Mouse (Mus musculus): ENCODE results near the gene Gm45213.

Gm45213 gene

DNA sequence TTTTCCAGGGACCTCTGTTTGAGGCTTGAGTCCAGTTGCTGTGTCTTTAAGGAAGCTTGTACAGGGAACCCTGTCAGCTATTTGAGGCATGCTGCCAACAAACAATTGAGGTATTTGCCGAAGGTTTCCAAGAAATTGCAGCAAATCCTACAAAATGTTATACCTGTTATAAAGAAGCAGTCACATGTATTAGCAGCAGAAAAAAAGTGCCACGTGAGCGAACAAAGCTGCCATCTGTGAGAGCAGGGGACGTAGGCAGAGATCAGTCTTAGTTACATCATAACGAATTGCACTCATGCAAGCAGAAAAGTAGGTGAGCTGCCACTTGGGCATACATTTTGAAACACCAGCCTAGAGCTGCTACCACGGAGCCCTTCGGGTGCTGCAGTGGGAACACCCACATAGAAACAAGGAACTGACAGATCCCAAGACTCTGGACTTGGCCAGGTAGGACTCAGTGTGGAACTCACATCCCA is 63.2 kb downstream of the Gm45213 start:
- DNase-seq (ENCODE audit: low spot score in 2 of 2): no peak

DNA sequence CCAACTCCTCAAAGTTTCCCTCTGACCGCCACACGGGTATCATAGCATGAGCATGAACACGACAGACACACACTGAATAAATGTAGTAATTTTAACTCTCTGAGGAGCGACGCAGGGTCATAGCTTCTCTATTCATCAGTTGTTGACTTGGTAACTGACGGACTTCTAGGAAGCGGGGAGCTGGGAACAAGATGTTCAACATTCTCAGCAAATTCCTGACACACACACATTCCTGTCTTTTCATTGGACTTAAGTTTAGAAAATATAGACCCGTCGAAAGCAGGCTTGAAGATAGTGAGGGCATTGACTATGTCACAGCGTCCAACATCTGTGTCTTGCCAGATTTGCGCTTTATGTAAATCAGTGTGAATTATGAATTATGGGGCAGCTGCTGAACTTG is 63.8 kb downstream of the Gm45213 start:
- no peak for DNase-seq (ENCODE audit: low spot score in 2 of 2)

DNA sequence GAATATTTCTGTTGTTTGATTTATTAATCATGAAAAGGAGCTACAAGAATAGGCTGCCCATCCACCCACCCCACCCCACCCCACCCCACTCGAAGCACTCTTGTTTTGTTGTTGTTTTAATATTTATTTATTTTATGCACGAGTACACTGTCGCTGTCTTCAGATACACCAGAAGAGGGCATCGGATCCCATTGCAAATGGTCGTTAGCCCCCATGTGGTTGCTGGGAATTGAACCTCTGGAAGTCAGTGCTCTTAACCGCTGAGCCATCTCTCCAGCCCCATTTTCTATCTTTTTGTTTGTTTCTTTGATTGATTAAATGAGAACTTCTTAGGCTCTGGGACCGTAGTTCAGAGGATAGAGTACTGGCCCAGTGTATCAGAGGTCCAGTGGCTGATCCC is 64.5 kb downstream of the Gm45213 start:
- DNase-seq (ENCODE audit: low spot score in 2 of 2): peak in 1 of 2 experiments; percentile 38

DNA sequence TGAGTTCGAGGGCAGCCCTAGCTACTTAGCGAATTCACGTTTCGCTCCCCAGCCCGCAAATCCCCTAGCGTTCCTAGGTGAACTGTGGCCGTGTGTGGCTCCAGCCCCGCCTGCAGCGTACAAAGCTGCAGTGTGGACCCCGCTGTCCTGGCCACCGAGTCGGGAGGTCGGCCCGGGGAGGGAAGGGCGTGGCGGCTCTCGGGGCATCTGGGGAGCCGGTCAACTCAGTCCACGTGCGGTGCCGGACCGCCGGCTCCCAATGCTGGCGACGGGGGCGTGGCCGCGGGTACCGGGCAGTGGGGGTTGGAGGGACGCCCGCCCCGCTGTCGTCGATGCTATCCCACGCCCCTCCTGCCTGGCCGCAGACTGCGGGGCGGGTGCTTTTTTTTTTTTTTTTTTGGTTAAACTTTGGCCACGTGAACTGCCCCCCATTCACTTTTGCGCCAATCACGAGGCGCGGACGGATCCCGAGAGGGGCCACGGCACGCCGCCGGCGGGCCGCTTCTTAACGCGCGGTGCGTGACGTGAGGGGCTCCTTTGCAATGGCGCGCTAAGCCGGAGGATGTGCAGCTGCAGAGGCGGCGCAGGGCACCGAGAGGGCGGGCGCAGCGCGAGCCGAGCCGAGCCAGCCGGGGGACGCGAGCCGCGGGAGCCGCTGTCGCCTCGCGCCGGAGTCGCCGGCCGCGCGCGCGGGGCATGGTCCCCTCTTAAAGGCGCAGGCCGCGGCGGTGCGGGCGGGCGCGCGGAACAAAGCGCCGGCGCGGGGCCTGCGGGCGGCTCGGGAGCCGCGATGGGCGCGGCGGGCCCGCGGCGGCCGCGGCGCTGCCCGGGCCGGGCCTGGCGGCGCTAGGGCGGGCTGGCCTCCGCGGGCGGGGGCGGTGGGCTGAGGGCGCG is 65.8 kb downstream of the Gm45213 start, which contains the start of gene Chsy1:
Gene Chsy1, plus strand, starts transcription at position 555 of the 894 bp plus-strand sequence.
- peak; percentile 86 to 93 for DNase-seq (ENCODE audit: low spot score in 2 of 2)

DNA sequence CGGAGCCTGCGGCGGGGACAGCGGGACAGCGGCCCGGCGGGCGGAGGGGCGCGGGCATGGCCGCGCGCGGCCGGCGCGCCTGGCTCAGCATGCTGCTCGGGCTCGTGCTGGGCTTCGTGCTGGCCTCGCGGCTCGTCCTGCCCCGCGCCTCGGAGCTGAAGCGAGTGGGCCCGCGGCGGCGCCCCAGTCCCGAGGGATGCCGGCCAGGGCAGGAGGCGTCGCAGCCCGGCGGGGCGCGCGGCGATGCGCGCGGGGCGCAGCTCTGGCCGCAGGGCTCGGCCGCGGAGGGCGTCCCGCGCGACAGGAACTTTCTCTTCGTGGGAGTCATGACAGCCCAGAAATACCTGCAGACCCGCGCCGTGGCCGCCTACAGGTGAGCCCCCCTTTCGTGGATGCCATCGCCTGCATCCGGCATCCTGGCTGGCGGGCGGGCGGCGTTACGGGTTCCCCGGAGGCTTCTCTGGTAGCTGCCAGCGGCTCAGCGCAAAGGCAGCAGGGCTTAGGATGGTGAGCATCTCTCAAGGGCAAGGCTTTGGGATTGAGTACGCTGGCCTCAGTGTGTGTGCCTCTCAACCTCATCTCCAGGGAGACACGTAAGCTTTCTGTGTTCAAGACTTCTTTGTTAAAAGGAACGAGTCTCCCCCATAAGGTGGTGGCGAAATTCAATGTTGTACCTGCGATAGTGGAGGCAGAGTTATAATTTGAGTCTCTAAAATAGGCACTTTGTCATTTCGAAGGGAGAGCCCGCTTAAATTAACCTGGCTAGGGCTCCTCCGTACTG is 66.6 kb downstream of the Gm45213 start:
- peak; percentile 57 to 83 for DNase-seq (ENCODE audit: low spot score in 2 of 2)

DNA sequence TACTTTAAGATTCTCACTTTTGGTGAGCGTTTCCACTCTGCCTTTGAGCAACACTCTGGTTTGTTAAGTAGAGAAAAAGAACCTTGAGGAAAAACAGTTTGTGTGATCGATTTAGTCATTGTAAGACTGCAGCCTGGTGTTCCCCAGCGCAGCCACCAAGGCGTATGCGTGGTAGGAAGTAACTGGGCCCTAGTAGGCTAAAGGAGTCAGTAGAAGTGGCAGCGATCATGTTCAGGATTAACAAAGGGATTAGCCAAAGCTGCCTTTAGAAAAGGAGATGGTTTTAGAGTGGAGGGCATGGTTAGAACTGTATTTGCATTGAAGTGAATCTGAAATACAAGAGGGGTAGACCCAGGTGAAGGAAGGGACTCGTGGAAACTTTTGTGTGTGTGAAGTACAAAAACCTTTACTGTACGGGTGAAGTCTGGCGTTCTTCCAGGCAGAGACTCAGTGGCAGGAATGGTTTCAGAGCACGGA is 67.3 kb downstream of the Gm45213 start:
- peak in 1 of 2 experiments; percentile 36 for DNase-seq (ENCODE audit: low spot score in 2 of 2)

DNA sequence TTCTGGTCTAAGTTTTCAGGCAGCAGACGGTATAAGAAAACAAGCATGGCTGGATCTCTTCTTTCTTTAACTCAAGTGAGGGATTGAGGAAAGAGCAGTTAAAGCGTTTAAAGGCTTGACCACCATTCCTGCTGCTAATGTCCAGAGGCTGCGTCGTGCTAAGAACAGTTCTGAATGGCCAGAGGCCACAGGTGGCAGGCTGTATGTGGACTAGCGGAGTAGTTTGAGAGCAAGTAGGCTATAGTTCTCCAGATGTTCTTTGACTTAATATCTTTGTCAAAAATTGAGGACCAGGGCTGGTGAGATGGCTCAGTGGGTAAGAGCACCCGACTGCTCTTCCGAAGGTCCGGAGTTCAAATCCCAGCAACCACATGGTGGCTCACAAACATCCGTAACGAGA is 67.8 kb downstream of the Gm45213 start:
- no peak for DNase-seq (ENCODE audit: low spot score in 2 of 2)
